Mouse (Mus musculus): ENCODE data around the gene Cnih2.

Cnih2 gene

GRCm38 (mm10) chr19:5045531-5045930, 52.8 kb downstream of the Cnih2 start:
- DNase-seq (ENCODE audit: low read depth, low spot score), result no peak

Measured in skeletal muscle tissue, adult 2 months (tissue).